Mouse (Mus musculus) MEL (cell line): Measurements from ENCODE around the gene Slc1a5. TPM values are rescaled to one million over a fixed set of nuclear protein-coding genes. Genes with fewer than 3 reads are reported as not detected.
A peak's percentile ranks its signal among the peaks of the same experiment; 100 is the strongest.

ENCODE experiments used
- DNase-seq: peaks from one replicate; pipeline ENCODE4 v3.0.0; 2011; ENCODE audit warnings: low read depth, low spot score
- H3K27ac ChIP-seq: 2 replicates; pipeline ENCODE4 v1.5.1; 2012; ENCODE audit warnings: low read depth, mild to moderate bottlenecking, control low read depth, low read length, moderate library complexity; ENCODE audit not compliant: control insufficient read depth
- H3K27me3 ChIP-seq, 2 experiments: fragments of 150-350 bp in 1 of 2; sonication (generic) in 1 of 2; 2 replicates each; pipeline ENCODE4 v1.6.1; 2012; ENCODE audit warnings: low read length in 2 of 2, mild to moderate bottlenecking in 2 of 2, improper control_type of control experiment in 1 of 2, moderate library complexity in 1 of 2; ENCODE audit not compliant: insufficient read depth in 2 of 2, control insufficient read depth in 1 of 2
- H3K36me3 ChIP-seq, 2 experiments: 2 replicates each; pipeline ENCODE4 v1.6.1; 2012 to 2014; ENCODE audit warnings: low read length in 2 of 2, improper control_type of control experiment in 1 of 2, inconsistent platforms in 1 of 2, mild to moderate bottlenecking in 1 of 2; ENCODE audit not compliant: insufficient read depth in 2 of 2, control insufficient read depth in 1 of 2
- H3K4me1 ChIP-seq, 2 experiments: fragments of 150-350 bp in 1 of 2; sonication (generic) in 1 of 2; 2 replicates each; pipeline ENCODE4 v1.6.1; 2012; ENCODE audit warnings: low read length in 2 of 2, improper control_type of control experiment in 1 of 2, mild to moderate bottlenecking in 1 of 2; ENCODE audit not compliant: insufficient read depth in 2 of 2, control insufficient read depth in 1 of 2
- H3K4me3 ChIP-seq, 2 experiments: fragments of 150-350 bp in 1 of 2; sonication (generic) in 1 of 2; 2 replicates each; pipeline ENCODE4 v1.5.1; 2012; ENCODE audit warnings: low read depth in 2 of 2, low read length in 2 of 2, mild to moderate bottlenecking in 2 of 2, moderate library complexity in 2 of 2, control low read depth in 1 of 2, improper control_type of control experiment in 1 of 2; ENCODE audit not compliant: control insufficient read depth in 1 of 2, insufficient read depth in 1 of 2
- H3K79me2 ChIP-seq: 2 replicates; pipeline ENCODE4 v1.6.1; 2012; ENCODE audit warnings: mild to moderate bottlenecking, low read length, moderate library complexity; ENCODE audit not compliant: control insufficient read depth, poor library complexity, insufficient read depth
- H3K9ac ChIP-seq: 2 replicates; pipeline ENCODE4 v1.6.1; 2012; ENCODE audit warnings: low read depth, mild to moderate bottlenecking, control low read depth, low read length, moderate library complexity; ENCODE audit not compliant: control insufficient read depth, poor library complexity, severe bottlenecking
- H3K9me3 ChIP-seq: fragments of 150-350 bp; sonication (generic); replicated peaks from 2 replicates; pipeline ENCODE4 v1.6.1; 2012; ENCODE audit warnings: mild to moderate bottlenecking, low read length, improper control_type of control experiment, moderate library complexity; ENCODE audit not compliant: insufficient read depth
- BHLHE40 ChIP-seq: IDR thresholded peaks from 2 replicates; pipeline ENCODE4 v1.6.1; 2012; ENCODE audit warnings: low read depth, mild to moderate bottlenecking, inconsistent platforms, low read length, improper control_type of control experiment, borderline replicate concordance
- CHD1 ChIP-seq: IDR thresholded peaks from 2 replicates; pipeline ENCODE4 v1.6.1; 2012; ENCODE audit warnings: low read depth, mild to moderate bottlenecking, inconsistent platforms, low read length, improper control_type of control experiment
- CHD2 ChIP-seq: IDR thresholded peaks from 2 replicates; pipeline ENCODE4 v1.6.1; 2011; ENCODE audit warnings: low read length, improper control_type of control experiment
- CTCF ChIP-seq, 3 experiments: IDR thresholded peaks in 2 of 3; conservative IDR thresholded peaks in 1 of 3; 2 replicates each; pipeline ENCODE4 v1.5.1; 2011 to 2012; ENCODE audit warnings: low read length in 3 of 3, low read depth in 2 of 3, mild to moderate bottlenecking in 2 of 3, improper control_type of control experiment in 1 of 3, inconsistent platforms in 1 of 3, mixed read lengths in 1 of 3, moderate library complexity in 1 of 3; ENCODE audit not compliant: control insufficient read depth in 1 of 3, insufficient read depth in 1 of 3, poor library complexity in 1 of 3, severe bottlenecking in 1 of 3
- E2F4 ChIP-seq: IDR thresholded peaks from 2 replicates; pipeline ENCODE4 v1.6.1; 2011; ENCODE audit warnings: low read depth, low read length, improper control_type of control experiment, borderline replicate concordance
- ELF1 ChIP-seq: IDR thresholded peaks from 2 replicates; pipeline ENCODE4 v1.6.1; 2014; ENCODE audit warnings: low read depth, mild to moderate bottlenecking, inconsistent platforms, low read length, improper control_type of control experiment, moderate library complexity
- EP300 ChIP-seq, 2 experiments: IDR thresholded peaks; 2 replicates each; pipeline ENCODE4 v1.6.1; 2011; ENCODE audit warnings: improper control_type of control experiment in 2 of 2, low read length in 2 of 2, low read depth in 1 of 2, mild to moderate bottlenecking in 1 of 2
- ETS1 ChIP-seq: IDR thresholded peaks from 2 replicates; pipeline ENCODE4 v1.6.1; 2012; ENCODE audit warnings: low read depth, mild to moderate bottlenecking, inconsistent platforms, low read length, improper control_type of control experiment, moderate library complexity
- GABPA ChIP-seq: IDR thresholded peaks from 2 replicates; pipeline ENCODE4 v1.6.1; 2012; ENCODE audit warnings: low read depth, mild to moderate bottlenecking, inconsistent platforms, low read length, improper control_type of control experiment, moderate library complexity
- HCFC1 ChIP-seq: IDR thresholded peaks from 2 replicates; pipeline ENCODE4 v1.6.1; 2012; ENCODE audit warnings: low read depth, mild to moderate bottlenecking, inconsistent platforms, low read length, improper control_type of control experiment, moderate library complexity
- JUND ChIP-seq: IDR thresholded peaks from 2 replicates; pipeline ENCODE4 v1.6.1; 2011; ENCODE audit warnings: low read depth, mild to moderate bottlenecking, improper control_type of control experiment, low read length
- KAT2A ChIP-seq: conservative IDR thresholded peaks from 2 replicates; pipeline ENCODE4 v1.6.1; 2012; ENCODE audit warnings: low read depth, low read length, improper control_type of control experiment, inconsistent platforms
- MAFK ChIP-seq: IDR thresholded peaks from 2 replicates; pipeline ENCODE4 v1.6.1; 2011; ENCODE audit warnings: low read depth, mild to moderate bottlenecking, low read length, improper control_type of control experiment, borderline replicate concordance
- MAX ChIP-seq: IDR thresholded peaks from 2 replicates; pipeline ENCODE4 v1.6.1; 2011; ENCODE audit warnings: low read length, improper control_type of control experiment
- MAZ ChIP-seq: IDR thresholded peaks from 2 replicates; pipeline ENCODE4 v1.6.1; 2012; ENCODE audit warnings: low read depth, mild to moderate bottlenecking, inconsistent platforms, low read length, improper control_type of control experiment
- MEF2A ChIP-seq: IDR thresholded peaks from 2 replicates; pipeline ENCODE4 v1.6.1; 2014; ENCODE audit warnings: low read depth, mild to moderate bottlenecking, inconsistent platforms, low read length, improper control_type of control experiment; ENCODE audit not compliant: poor library complexity, insufficient replicate concordance, severe bottlenecking; ENCODE audit errors: extremely low read depth
- MYB ChIP-seq: IDR thresholded peaks from 2 replicates; pipeline ENCODE4 v1.6.1; 2011; ENCODE audit warnings: mild to moderate bottlenecking, low read depth, low read length, improper control_type of control experiment
- MYC ChIP-seq: IDR thresholded peaks from 2 replicates; pipeline ENCODE4 v1.6.1; 2011; ENCODE audit warnings: low read depth, mild to moderate bottlenecking, low read length, improper control_type of control experiment, moderate library complexity
- NELFE ChIP-seq: IDR thresholded peaks from 2 replicates; pipeline ENCODE4 v1.6.1; 2011; ENCODE audit warnings: low read depth, low read length, improper control_type of control experiment
- POLR2A ChIP-seq, 2 experiments: IDR thresholded peaks; 2 replicates each; pipeline ENCODE4 v1.6.1; 2011 to 2012; ENCODE audit warnings: low read length in 2 of 2, mild to moderate bottlenecking in 2 of 2, control low read depth in 1 of 2, improper control_type of control experiment in 1 of 2, low read depth in 1 of 2, moderate library complexity in 1 of 2; ENCODE audit not compliant: control insufficient read depth in 1 of 2, insufficient read depth in 1 of 2, poor library complexity in 1 of 2
- POLR2AphosphoS2 ChIP-seq: IDR thresholded peaks from 2 replicates; pipeline ENCODE4 v1.6.1; 2011; ENCODE audit warnings: low read length, improper control_type of control experiment
- POLR2AphosphoS5 ChIP-seq: IDR thresholded peaks from 2 replicates; pipeline ENCODE4 v1.6.1; 2012; ENCODE audit warnings: low read depth, borderline replicate concordance, mild to moderate bottlenecking, inconsistent platforms, low read length, moderate library complexity, mixed read lengths
- RAD21 ChIP-seq: IDR thresholded peaks from 2 replicates; pipeline ENCODE4 v1.6.1; 2011; ENCODE audit warnings: mild to moderate bottlenecking, low read depth, low read length, improper control_type of control experiment
- RCOR1 ChIP-seq: IDR thresholded peaks from 2 replicates; pipeline ENCODE4 v1.6.1; 2012; ENCODE audit warnings: low read depth, mild to moderate bottlenecking, inconsistent platforms, low read length, improper control_type of control experiment
- SIN3A ChIP-seq: IDR thresholded peaks from 2 replicates; pipeline ENCODE4 v1.6.1; 2012; ENCODE audit warnings: low read length, improper control_type of control experiment, inconsistent platforms
- SMC3 ChIP-seq: IDR thresholded peaks from 2 replicates; pipeline ENCODE4 v1.6.1; 2011; ENCODE audit warnings: low read depth, low read length, improper control_type of control experiment
- TAL1 ChIP-seq: IDR thresholded peaks from 2 replicates; pipeline ENCODE4 v1.6.1; 2012; ENCODE audit warnings: mild to moderate bottlenecking, inconsistent platforms, low read length, moderate library complexity, mixed read lengths
- TBP ChIP-seq: IDR thresholded peaks from 2 replicates; pipeline ENCODE4 v1.8.0; 2011; ENCODE audit warnings: low read depth, low read length, improper control_type of control experiment
- TCF12 ChIP-seq: IDR thresholded peaks from 2 replicates; pipeline ENCODE4 v1.6.1; 2014; ENCODE audit warnings: low read depth, mild to moderate bottlenecking, inconsistent platforms, low read length, improper control_type of control experiment, moderate library complexity
- UBTF ChIP-seq: IDR thresholded peaks from 2 replicates; pipeline ENCODE4 v1.6.1; 2012; ENCODE audit warnings: low read depth, mild to moderate bottlenecking, inconsistent platforms, low read length, improper control_type of control experiment, moderate library complexity, borderline replicate concordance; ENCODE audit not compliant: insufficient read depth
- USF1 ChIP-seq: IDR thresholded peaks from 2 replicates; pipeline ENCODE4 v1.6.1; 2014; ENCODE audit warnings: low read depth, mild to moderate bottlenecking, inconsistent platforms, low read length, improper control_type of control experiment, moderate library complexity
- USF2 ChIP-seq, 2 experiments: IDR thresholded peaks; 2 replicates each; pipeline ENCODE4 v1.6.1; 2011 to 2012; ENCODE audit warnings: improper control_type of control experiment in 2 of 2, low read length in 2 of 2, borderline replicate concordance in 1 of 2, inconsistent platforms in 1 of 2, low read depth in 1 of 2, mild to moderate bottlenecking in 1 of 2; ENCODE audit not compliant: insufficient read depth in 1 of 2
- ZC3H11A ChIP-seq: IDR thresholded peaks from 2 replicates; pipeline ENCODE4 v1.6.1; 2012; ENCODE audit warnings: low read depth, mild to moderate bottlenecking, inconsistent platforms, low read length, improper control_type of control experiment
- ZKSCAN1 ChIP-seq: IDR thresholded peaks from 2 replicates; pipeline ENCODE4 v1.6.1; 2012; ENCODE audit warnings: low read depth, mild to moderate bottlenecking, inconsistent platforms, low read length, improper control_type of control experiment, moderate library complexity
- ZMIZ1 ChIP-seq: IDR thresholded peaks from 2 replicates; pipeline ENCODE4 v1.6.1; 2012; ENCODE audit warnings: low read depth, mild to moderate bottlenecking, inconsistent platforms, low read length, improper control_type of control experiment, moderate library complexity
- ZNF384 ChIP-seq: IDR thresholded peaks from 2 replicates; pipeline ENCODE4 v1.6.1; 2012; ENCODE audit warnings: low read depth, mild to moderate bottlenecking, inconsistent platforms, low read length, improper control_type of control experiment
- polyA plus RNA-seq, 2 experiments: library from polyadenylated mRNA; stranded (reverse) in 1 of 2; unstranded in 1 of 2; fragments of >175 nt in 1 of 2; fragments of >200 nt in 1 of 2; gene quantifications; 2 replicates each; pipeline versions ENCODE4 v1.2.1 to v1.2.4; 2012; ENCODE audit warnings: low replicate concordance in 2 of 2, low read depth in 1 of 2; ENCODE audit not compliant: insufficient read length in 2 of 2, insufficient read depth in 1 of 2, missing spikeins in 1 of 2
- total RNA-seq: library from RNA; depleted of rRNA; stranded (reverse); fragments of 300-350 nt; gene quantifications from 2 replicates; pipeline ENCODE4 v1.2.3, GENCODE M21; 2012

Slc1a5 gene
- total and polyA plus RNA-seq, 3 experiments = 72.0 to 180 TPM; not detected in 1

DNA sequence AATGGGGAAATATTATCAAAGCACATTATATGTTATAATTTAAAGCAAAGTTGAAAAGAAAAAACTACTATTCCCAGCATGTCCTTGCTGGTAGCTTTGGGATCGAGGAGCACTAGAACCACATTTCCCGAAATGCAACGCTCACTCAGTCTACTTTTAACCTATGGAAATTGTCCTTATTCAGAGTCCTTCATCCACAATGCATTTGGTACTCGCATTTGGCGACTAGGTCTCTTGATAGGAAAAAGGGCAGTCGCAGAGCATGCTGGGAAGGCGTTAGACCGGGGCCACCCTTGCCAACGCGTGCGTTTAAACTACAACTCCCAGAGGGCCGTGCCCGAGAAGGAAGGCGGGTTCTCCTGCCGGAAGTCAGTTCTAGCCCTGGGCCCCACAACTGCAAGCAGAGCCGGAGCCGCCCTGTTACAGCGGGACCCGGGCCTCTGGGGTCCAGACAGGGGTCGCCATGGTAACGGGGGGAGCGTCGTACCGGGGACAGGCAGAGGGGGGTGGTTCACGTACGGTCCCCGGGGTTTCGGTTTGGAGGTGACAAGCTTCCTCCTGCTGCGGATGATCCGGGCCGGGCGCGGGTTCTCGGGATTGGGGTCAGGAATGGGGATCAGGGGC is 43.0 kb upstream of the Slc1a5 start, which contains the start of gene Ap2s1:
Ap2s1 (plus strand) TSS at position 338 of the 624 bp plus-strand sequence.
- Histone ChIP-seq H3K79me2 (peaks cover 23% of the 10 kb centered on the region), H3K4me1 (peaks cover 0 to 14% of the 10 kb centered on the region in 2 experiments; a peak in 2 of 4 replicates), H3K27ac (no peak within 1 kb of the TSS), H3K4me3 (peak within 1 kb of the TSS; percentile 91), H3K27me3 (no peaks in the 10 kb centered on the region), H3K9me3 (no peaks in the 10 kb centered on the region), H3K9ac (peak within 1 kb of the TSS; percentile 90), H3K36me3 (peaks cover 0 to 6% of the 10 kb centered on the region in 2 experiments; a peak in 2 of 4 replicates)
- DNase-seq = peak; percentile 99
- TF ChIP-seq GABPA = no peak; the same call in 1 of the 2 replicates
- no peak for TF ChIP-seq ETS1
- TF ChIP-seq MYC = peak; percentile 93
- no peak for TF ChIP-seq MAFK
- TF ChIP-seq RCOR1 = no peak
- TF ChIP-seq RAD21 = no peak
- no peak for TF ChIP-seq ZNF384
- TF ChIP-seq NELFE = peak; percentile 73
- TF ChIP-seq KAT2A = peak; percentile 100
- TF ChIP-seq USF2 (IDR thresholded peaks at IDR 0.05; ENCODE audit: borderline replicate concordance in 1 of 2, insufficient read depth in 1 of 2, low read depth in 1 of 2, low read length in 2 of 2) = no peak
- TF ChIP-seq BHLHE40 = no peak
- no peak for TF ChIP-seq ZMIZ1
- TF ChIP-seq TAL1 = no peak
- TF ChIP-seq EP300 (IDR thresholded peaks at IDR 0.05; ENCODE audit: low read depth in 1 of 2, low read length in 2 of 2) = no peak
- peak; percentile 62 to 72; a peak in 3 of 4 replicates for TF ChIP-seq POLR2A (IDR thresholded peaks at IDR 0.05; ENCODE audit: control insufficient read depth in 1 of 2, insufficient read depth in 1 of 2, low read depth in 1 of 2, low read length in 2 of 2, poor library complexity in 1 of 2)
- TF ChIP-seq MYB = no peak
- TF ChIP-seq POLR2AphosphoS2 = peak; percentile 33; the same call in 1 of the 2 replicates
- no peak for TF ChIP-seq SMC3
- TF ChIP-seq SIN3A = peak; percentile 96
- peak; percentile 90 for TF ChIP-seq CHD2
- no peak for TF ChIP-seq ZKSCAN1
- no peak for TF ChIP-seq CHD1
- TF ChIP-seq E2F4 = no peak
- TF ChIP-seq MAX = no peak; the same call in 1 of the 2 replicates
- TF ChIP-seq MAZ = no peak
- no peak for TF ChIP-seq MEF2A
- peak; percentile 87 for TF ChIP-seq ELF1
- TF ChIP-seq POLR2AphosphoS5 = no peak
- peak; percentile 69; the same call in 1 of the 2 replicates for TF ChIP-seq TBP
- peak; percentile 98 for TF ChIP-seq HCFC1
- TF ChIP-seq USF1 = no peak
- peak; percentile 6; the same call in 1 of the 2 replicates for TF ChIP-seq TCF12
- no peak for TF ChIP-seq ZC3H11A
- TF ChIP-seq JUND = no peak
- no peak for TF ChIP-seq CTCF (IDR thresholded peaks at IDR 0.05 in 2 of 3, conservative IDR thresholded peaks at IDR 0.05 in 1 of 3; ENCODE audit: control insufficient read depth in 1 of 3, insufficient read depth in 1 of 3, low read depth in 2 of 3, low read length in 3 of 3, poor library complexity in 1 of 3, severe bottlenecking in 1 of 3)
- TF ChIP-seq UBTF = no peak
